Mouse (Mus musculus) limb, embryonic 10.5 days (tissue): Measurements from ENCODE around the gene Lyrm4. TPM values are rescaled to one million over a fixed set of nuclear protein-coding genes. Genes with fewer than 3 reads are reported as not detected.

Experiments used
- DNase-seq: peaks from one replicate; pipeline ENCODE4 v3.0.0-alpha.2; 2017; ENCODE audit warnings: low spot score
- H3K27ac ChIP-seq: fragments of 300-500 bp; sonication (generic); 2 replicates; pipeline ENCODE4 v1.5.1; 2016; ENCODE audit warnings: mild to moderate bottlenecking
- H3K27me3 ChIP-seq: fragments of 300-500 bp; sonication (generic); 2 replicates; pipeline ENCODE4 v1.6.1; 2016; ENCODE audit warnings: low read depth, mild to moderate bottlenecking; ENCODE audit not compliant: poor library complexity, severe bottlenecking
- H3K36me3 ChIP-seq: fragments of 300-500 bp; sonication (generic); 2 replicates; pipeline ENCODE4 v1.6.1; 2016; ENCODE audit warnings: mild to moderate bottlenecking, moderate library complexity
- H3K4me1 ChIP-seq: fragments of 300-500 bp; sonication (generic); 2 replicates; pipeline ENCODE4 v1.6.1; 2016
- H3K4me3 ChIP-seq: fragments of 300-500 bp; sonication (generic); 2 replicates; pipeline ENCODE4 v1.5.1; 2016; ENCODE audit warnings: mild to moderate bottlenecking, moderate library complexity
- H3K9me3 ChIP-seq: fragments of 300-500 bp; sonication (generic); replicated peaks from 2 replicates; pipeline ENCODE4 v1.6.1; 2016; ENCODE audit warnings: mild to moderate bottlenecking
- WGBS: fragments of 180-500 bp; shearing (Covaris S2); methylation state at CpG from one replicate; pipeline ENCODE4 v1.1.7; 2016; 5-methylcytosine and 5-hydroxymethylcytosine counted together
- polyA plus RNA-seq: library from polyadenylated mRNA; unstranded; fragments of >200 nt; fragmentation: Nextera tagmentation; extraction: Ambion mirVana; gene quantifications from 2 replicates; pipeline ENCODE4 v1.2.1, GENCODE M21; 2016

The Lyrm4 gene
- polyA plus RNA-seq, 1 experiment from 2014 or later = 18.7 TPM

GRCm38 (mm10) chr13:36131401-36131800 lies 14.1 kb upstream of the Lyrm4 start:
- no peak for DNase-seq
- H3K9me3 ChIP-seq = no peaks in the 10 kb centered on the region
- WGBS = 94% methylated on average over 5 of the region's 5 CpGs
- H3K4me3 ChIP-seq = no peak overlapping the region
- H3K36me3 ChIP-seq = no peaks in the 10 kb centered on the region
- no peaks in the 10 kb centered on the region for H3K4me1 ChIP-seq
- no peaks in the 10 kb centered on the region for H3K27me3 ChIP-seq
- no peak overlapping the region for H3K27ac ChIP-seq

- no peak overlapping the region for H3K27ac ChIP-seq
- no peaks in the 10 kb centered on the region for H3K36me3 ChIP-seq
- DNase-seq = no peak
- H3K9me3 ChIP-seq = no peaks in the 10 kb centered on the region
- H3K4me1 ChIP-seq = no peaks in the 10 kb centered on the region
- WGBS = 92% methylated on average over 2 of the region's 2 CpGs
- no peak overlapping the region for H3K4me3 ChIP-seq
- H3K27me3 ChIP-seq = no peaks in the 10 kb centered on the region
Measured at GRCm38 (mm10) chr13:36129360-36130054, 12.2 kb upstream of the Lyrm4 start.

- no peak overlapping the region for H3K27ac ChIP-seq
- no peaks in the 10 kb centered on the region for H3K27me3 ChIP-seq
- H3K9me3 ChIP-seq = no peaks in the 10 kb centered on the region
- H3K4me1 ChIP-seq = peaks cover 13% of the 10 kb centered on the region; the same call in 1 of the 2 replicates
- H3K36me3 ChIP-seq = no peaks in the 10 kb centered on the region
- H3K4me3 ChIP-seq = no peak overlapping the region
- DNase-seq = no peak
Measured at GRCm38 (mm10) chr13:36120606-36121005, 3.3 kb upstream of the Lyrm4 start.

GRCm38 (mm10) chr13:36119684-36120083 lies 2.4 kb upstream of the Lyrm4 start:
- H3K9me3 ChIP-seq = no peaks in the 10 kb centered on the region
- H3K36me3 ChIP-seq = no peaks in the 10 kb centered on the region
- DNase-seq = no peak
- H3K27me3 ChIP-seq = no peaks in the 10 kb centered on the region
- peaks cover 13% of the 10 kb centered on the region; the same call in 1 of the 2 replicates for H3K4me1 ChIP-seq
- 73% methylated on average over 4 of the region's 4 CpGs for WGBS
- H3K4me3 ChIP-seq = no peak overlapping the region
- H3K27ac ChIP-seq = no peak overlapping the region

GRCm38 (mm10) chr13:36116520-36117142 lies 695 bp downstream of the Lyrm4 start:
- peak overlapping the region; percentile 95 for H3K27ac ChIP-seq
- peak overlapping the region; percentile 81 for H3K4me3 ChIP-seq
- 10% methylated on average over 21 of the region's 21 CpGs for whole genome bisulfite sequencing
- DNase-seq = peak; percentile 56
- no peaks in the 10 kb centered on the region for H3K9me3 ChIP-seq
- H3K36me3 ChIP-seq = no peaks in the 10 kb centered on the region
- H3K4me1 ChIP-seq = peaks cover 13% of the 10 kb centered on the region; the same call in 1 of the 2 replicates
- no peaks in the 10 kb centered on the region for H3K27me3 ChIP-seq

- H3K27ac ChIP-seq = no peak overlapping the region
- H3K4me1 ChIP-seq = 0 out of 2 replicates have a peak, but pooled peaks cover 6% of the 10 kb centered on the region
- H3K36me3 ChIP-seq = no peaks in the 10 kb centered on the region
- DNase-seq = no peak
- H3K27me3 ChIP-seq = no peaks in the 10 kb centered on the region
- no peaks in the 10 kb centered on the region for H3K9me3 ChIP-seq
- no peak overlapping the region for H3K4me3 ChIP-seq
- WGBS = 93% methylated on average over 5 of the region's 5 CpGs
Measured at GRCm38 (mm10) chr13:36113181-36113580, 4.1 kb downstream of the Lyrm4 start.

GRCm38 (mm10) chr13:36111331-36111730 lies 6.0 kb downstream of the Lyrm4 start:
- 0 out of 2 replicates have a peak, but pooled peaks cover under 1% of the 10 kb centered on the region for H3K4me1 ChIP-seq
- 93% methylated on average over 2 of the region's 2 CpGs for WGBS
- no peak overlapping the region for H3K27ac ChIP-seq
- no peak overlapping the region for H3K4me3 ChIP-seq
- H3K36me3 ChIP-seq = no peaks in the 10 kb centered on the region
- no peak for DNase-seq
- no peaks in the 10 kb centered on the region for H3K9me3 ChIP-seq
- no peaks in the 10 kb centered on the region for H3K27me3 ChIP-seq

GRCm38 (mm10) chr13:36108528-36108927 lies 8.8 kb downstream of the Lyrm4 start:
- Histone ChIP-seq H3K27me3 (no peaks in the 10 kb centered on the region), H3K4me1 (no peaks in the 10 kb centered on the region), H3K9me3 (no peaks in the 10 kb centered on the region), H3K36me3 (no peaks in the 10 kb centered on the region), H3K4me3 (no peak overlapping the region), H3K27ac (no peak overlapping the region)
- no peak for DNase-seq
- over 99% methylated on average over 4 of the region's 4 CpGs for WGBS

- no peak overlapping the region for H3K27ac ChIP-seq
- H3K4me3 ChIP-seq = no peak overlapping the region
- WGBS = 83% methylated on average over 6 of the region's 6 CpGs
- H3K27me3 ChIP-seq = no peaks in the 10 kb centered on the region
- no peaks in the 10 kb centered on the region for H3K9me3 ChIP-seq
- DNase-seq = no peak
- H3K4me1 ChIP-seq = no peaks in the 10 kb centered on the region
- no peaks in the 10 kb centered on the region for H3K36me3 ChIP-seq
Measured at GRCm38 (mm10) chr13:36105591-36105990, 11.7 kb downstream of the Lyrm4 start.

- Histone ChIP-seq H3K4me3 (no peak overlapping the region), H3K9me3 (no peaks in the 10 kb centered on the region), H3K27me3 (no peaks in the 10 kb centered on the region), H3K4me1 (no peaks in the 10 kb centered on the region), H3K27ac (no peak overlapping the region), H3K36me3 (no peaks in the 10 kb centered on the region)
- DNase-seq = no peak
- 89% methylated on average over 5 of the region's 5 CpGs for WGBS
Measured at GRCm38 (mm10) chr13:36096684-36097383, 20.5 kb downstream of the Lyrm4 start.

GRCm38 (mm10) chr13:36088168-36088567 lies 29.2 kb downstream of the Lyrm4 start:
- H3K27ac ChIP-seq = no peak overlapping the region
- no peaks in the 10 kb centered on the region for H3K36me3 ChIP-seq
- no peak for DNase-seq
- no peaks in the 10 kb centered on the region for H3K4me1 ChIP-seq
- H3K9me3 ChIP-seq = no peaks in the 10 kb centered on the region
- H3K27me3 ChIP-seq = no peaks in the 10 kb centered on the region
- 91% methylated on average over 4 of the region's 4 CpGs for WGBS
- no peak overlapping the region for H3K4me3 ChIP-seq

- H3K36me3 ChIP-seq = no peaks in the 10 kb centered on the region
- H3K27ac ChIP-seq = no peak overlapping the region
- H3K4me3 ChIP-seq = no peak overlapping the region
- H3K27me3 ChIP-seq = no peaks in the 10 kb centered on the region
- WGBS = 88% methylated on average over 2 of the region's 2 CpGs
- DNase-seq = no peak
- H3K9me3 ChIP-seq = no peaks in the 10 kb centered on the region
- H3K4me1 ChIP-seq = no peaks in the 10 kb centered on the region
Measured at GRCm38 (mm10) chr13:36087427-36087826, 29.9 kb downstream of the Lyrm4 start.
